Mouse (Mus musculus) testis, adult 2 months (tissue): ENCODE results near the gene Vmn1r21. TPM values are rescaled to one million over a fixed set of nuclear protein-coding genes. Genes with fewer than 3 reads are reported as not detected.

ENCODE experiments used
- H3K27ac ChIP-seq: fragments of 200-500 bp; 2 replicates; pipeline ENCODE4 v1.5.1; 2012; ENCODE audit warnings: low read depth, low read length; ENCODE audit not compliant: control insufficient read depth, insufficient read depth
- H3K27me3 ChIP-seq: fragments of 200-500 bp; 2 replicates; pipeline ENCODE4 v1.6.1; 2012; ENCODE audit warnings: mild to moderate bottlenecking, low read length, moderate library complexity; ENCODE audit not compliant: control insufficient read depth, insufficient read depth
- H3K36me3 ChIP-seq: fragments of 200-500 bp; 2 replicates; pipeline ENCODE4 v1.6.1; 2012; ENCODE audit warnings: mild to moderate bottlenecking, low read length; ENCODE audit not compliant: control insufficient read depth, insufficient read depth
- H3K4me1 ChIP-seq: fragments of 200-500 bp; 2 replicates; pipeline ENCODE4 v1.6.1; 2012; ENCODE audit warnings: low read length; ENCODE audit not compliant: control insufficient read depth, insufficient read depth
- H3K4me3 ChIP-seq: fragments of 200-500 bp; 2 replicates; pipeline ENCODE4 v1.5.1; 2012; ENCODE audit warnings: low read depth, mild to moderate bottlenecking, low read length, moderate library complexity, mixed read lengths; ENCODE audit not compliant: control insufficient read depth
- CTCF ChIP-seq: fragments of 200-500 bp; IDR thresholded peaks from 2 replicates; pipeline ENCODE4 v1.5.1; 2012; ENCODE audit warnings: low read depth, mild to moderate bottlenecking, inconsistent platforms, low read length, moderate library complexity; ENCODE audit not compliant: control insufficient read depth, insufficient read depth, insufficient replicate concordance
- POLR2A ChIP-seq: fragments of 200-500 bp; IDR thresholded peaks from 2 replicates; pipeline ENCODE4 v1.6.1; 2012; ENCODE audit warnings: low read depth, mild to moderate bottlenecking, inconsistent platforms, low read length, moderate library complexity; ENCODE audit not compliant: control insufficient read depth
- polyA plus RNA-seq: library from polyadenylated mRNA; depleted of rRNA; stranded (reverse); fragments of >200 nt; gene quantifications from 2 replicates; pipeline ENCODE4 v1.2.3, GENCODE M21; 2012; rRNA removed

Gene Vmn1r21
- polyA plus RNA-seq, 1 experiment = 0.14 TPM

DNA sequence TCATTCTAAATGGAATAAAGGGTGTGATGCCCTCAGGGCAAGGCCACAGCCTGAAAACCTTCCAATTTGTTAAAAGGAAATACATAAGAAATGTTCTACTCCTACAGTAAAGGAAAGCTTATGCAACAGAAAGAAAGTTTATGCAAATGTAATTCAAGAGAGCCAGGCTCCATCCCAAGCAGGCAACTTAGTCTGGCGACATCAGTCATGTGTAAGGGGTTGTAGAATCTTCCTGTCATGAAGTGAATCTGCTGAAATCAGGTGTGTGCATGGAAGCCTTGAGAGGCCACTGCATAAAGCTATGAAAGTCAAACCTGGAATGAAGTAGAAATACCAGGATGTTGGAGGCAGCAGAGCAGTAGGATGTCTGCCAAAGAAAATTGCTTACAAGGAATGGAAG is 51.2 kb downstream of the Vmn1r21 start:
- no peaks in the 10 kb centered on the region for H3K4me1 ChIP-seq
- no peaks in the 10 kb centered on the region for H3K36me3 ChIP-seq
- H3K27me3 ChIP-seq = no peaks in the 10 kb centered on the region
- H3K4me3 ChIP-seq = no peak overlapping the region
- no peak overlapping the region for H3K27ac ChIP-seq
- TF ChIP-seq POLR2A (no peak), CTCF (no peak)

DNA sequence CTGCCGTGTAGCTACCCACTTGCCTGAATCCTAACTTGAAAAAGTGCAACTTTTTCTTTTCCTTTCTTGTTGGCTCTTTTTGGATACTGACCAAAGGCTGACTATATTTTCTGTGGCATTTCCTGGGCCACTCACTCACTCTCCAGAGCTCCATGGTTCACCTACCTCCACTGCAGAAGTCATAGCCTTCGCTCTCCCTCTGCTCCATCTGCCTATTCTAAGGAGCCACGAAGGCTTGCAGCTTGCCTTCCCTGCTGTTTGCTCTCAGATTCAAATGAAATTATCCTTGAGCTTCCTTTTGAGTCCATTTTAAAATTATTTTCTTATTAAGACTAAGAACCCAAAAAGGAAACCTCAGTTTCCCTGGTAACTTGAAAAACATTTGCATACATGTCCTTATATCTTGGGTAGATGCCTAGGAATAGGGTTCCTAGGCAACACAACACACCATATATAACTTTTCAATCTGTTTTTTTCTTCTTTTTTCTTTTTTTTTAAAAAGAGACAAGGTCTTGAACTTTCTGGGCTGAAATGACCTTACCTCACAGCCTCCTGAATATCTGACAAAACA is 53.2 kb downstream of the Vmn1r21 start:
- H3K36me3 ChIP-seq = no peaks in the 10 kb centered on the region

DNA sequence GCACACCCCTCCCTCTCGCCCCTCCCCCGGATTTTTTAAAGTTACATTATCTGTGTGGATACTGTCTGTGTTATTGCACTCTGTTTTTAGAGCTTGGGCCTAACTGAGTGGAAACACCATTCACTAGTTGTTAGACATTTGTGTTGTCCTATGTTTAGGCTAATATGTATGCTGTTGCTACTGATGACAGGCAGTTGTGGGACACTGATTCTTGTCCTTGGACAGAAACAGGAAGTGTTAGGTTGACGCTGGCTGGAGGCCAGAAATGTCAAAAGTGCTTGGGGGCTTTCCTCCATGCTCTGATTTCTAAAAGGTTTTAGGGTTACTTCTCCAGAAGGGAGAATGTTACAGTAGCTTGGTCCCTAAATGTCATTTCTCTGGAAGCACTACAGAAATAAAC is 54.3 kb downstream of the Vmn1r21 start:
- Histone ChIP-seq H3K4me3 (no peak overlapping the region), H3K27me3 (no peaks in the 10 kb centered on the region), H3K27ac (no peak overlapping the region), H3K4me1 (no peaks in the 10 kb centered on the region), H3K36me3 (no peaks in the 10 kb centered on the region)
- TF ChIP-seq POLR2A (no peak), CTCF (no peak)

More for the DNA sequence above, 53.2 kb downstream of the Vmn1r21 start:
- Histone ChIP-seq H3K4me3 (no peak overlapping the region), H3K27me3 (no peaks in the 10 kb centered on the region), H3K4me1 (no peaks in the 10 kb centered on the region), H3K27ac (no peak overlapping the region)
- TF ChIP-seq POLR2A (no peak), CTCF (no peak)

Other genes starting within 250 kb of the Vmn1r21 start
- 1.2 and 1.6 TPM in 2 replicates for gene Pyurf, start 158.3 kb downstream of the Vmn1r21 start, polyA plus RNA-seq
- gene Lancl2, start 147.8 kb downstream of the Vmn1r21 start, polyA plus RNA-seq = 71.1 and 87.9 TPM in 2 replicates
- 1.1 and 1.2 TPM in 2 replicates for gene Vopp1, start 25.2 kb downstream of the Vmn1r21 start, polyA plus RNA-seq
- gene Vmn1r22, start 57.7 kb upstream of the Vmn1r21 start, polyA plus RNA-seq = not detected in 2 replicates
- not detected in 2 replicates for gene Vmn1r23, start 76.5 kb upstream of the Vmn1r21 start, polyA plus RNA-seq
- gene Vmn1r24, start 111.2 kb upstream of the Vmn1r21 start, polyA plus RNA-seq = not detected in 2 replicates
- gene Vmn1r25, start 130.5 kb upstream of the Vmn1r21 start, polyA plus RNA-seq = not detected in 2 replicates
- gene Vmn1r26, start 164.8 kb upstream of the Vmn1r21 start, polyA plus RNA-seq = not detected in 2 replicates